Mouse (Mus musculus) gastrocnemius, postnatal 36 days (tissue): ENCODE results near the gene Izumo1. TPM values are rescaled to one million over a fixed set of nuclear protein-coding genes. Genes with fewer than 3 reads are reported as not detected.
A peak's percentile ranks its signal among the peaks of the same experiment; 100 is the strongest.
"Not testable (repeated sequence)": the region's sequence is repeated elsewhere in the genome, so short reads cannot be mapped to it uniquely, and the experiment has no call there.

ENCODE experiments used
- DNase-seq, 2 experiments: peaks; one replicate each; pipeline ENCODE4 v3.0.0; 2022
- intact Hi-C: fragments of 180-260 bp; cut with DNase I; formaldehyde crosslinking; loops from one replicate; pipeline ENCODE4 v1.15.1; 2025
- total RNA-seq, 2 experiments: library from RNA; stranded (reverse); gene quantifications; 2 replicates each; pipeline ENCODE4 v1.2.3; 2021

Gene Izumo1
- total RNA-seq, 2 experiments from 2014 or later: not detected

GRCm38 (mm10) chr7:45641391-45642040 is 19.9 kb downstream of the Izumo1 start:
- peak; percentile 48 to 60 for DNase-seq

GRCm38 (mm10) chr7:45642083-45642482 is 20.5 kb downstream of the Izumo1 start:
- DNase-seq: no peak
- intact Hi-C loops: no loop called here

More at GRCm38 (mm10) chr7:45641391-45642040, 19.9 kb downstream of the Izumo1 start:
- intact Hi-C loops: no loop called here

DNA sequence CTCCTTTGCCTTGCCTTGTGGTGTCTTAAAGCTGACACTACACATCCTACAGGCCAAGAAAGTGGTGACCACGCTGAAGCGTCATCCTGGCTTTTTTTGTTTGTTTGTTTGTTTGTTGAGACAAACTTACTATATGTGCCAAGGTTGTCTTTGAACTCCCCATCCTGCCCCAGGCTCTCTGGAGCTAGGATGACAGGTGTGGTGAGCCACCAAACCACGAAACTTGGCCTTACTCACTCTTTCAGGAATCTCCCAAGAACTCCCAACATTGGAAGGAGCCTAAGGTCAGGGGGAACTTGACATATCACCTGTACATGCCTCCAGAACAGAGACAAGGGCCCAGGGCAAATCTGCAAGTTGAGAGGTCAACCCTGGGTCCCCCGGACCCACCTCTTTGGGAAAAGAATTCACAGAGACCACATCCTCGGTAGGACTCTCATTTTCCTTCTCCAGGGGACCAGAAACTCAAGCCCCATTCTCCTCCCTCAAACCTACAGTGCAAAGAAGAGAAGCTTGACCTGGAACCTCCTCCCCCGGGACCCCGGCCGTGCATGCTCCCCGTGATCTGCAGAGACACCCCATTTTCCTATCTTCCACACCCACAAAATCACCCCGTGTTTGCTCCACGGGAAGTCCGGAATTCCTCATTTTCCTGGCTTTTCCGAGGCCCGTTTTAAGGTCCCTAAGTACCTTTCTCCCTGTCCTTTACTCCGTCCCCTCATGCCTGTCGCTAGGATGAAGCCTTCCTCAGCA is 21.1 kb downstream of the Izumo1 start:
- DNase-seq: no peak
- intact Hi-C loops: no loop called here

DNA sequence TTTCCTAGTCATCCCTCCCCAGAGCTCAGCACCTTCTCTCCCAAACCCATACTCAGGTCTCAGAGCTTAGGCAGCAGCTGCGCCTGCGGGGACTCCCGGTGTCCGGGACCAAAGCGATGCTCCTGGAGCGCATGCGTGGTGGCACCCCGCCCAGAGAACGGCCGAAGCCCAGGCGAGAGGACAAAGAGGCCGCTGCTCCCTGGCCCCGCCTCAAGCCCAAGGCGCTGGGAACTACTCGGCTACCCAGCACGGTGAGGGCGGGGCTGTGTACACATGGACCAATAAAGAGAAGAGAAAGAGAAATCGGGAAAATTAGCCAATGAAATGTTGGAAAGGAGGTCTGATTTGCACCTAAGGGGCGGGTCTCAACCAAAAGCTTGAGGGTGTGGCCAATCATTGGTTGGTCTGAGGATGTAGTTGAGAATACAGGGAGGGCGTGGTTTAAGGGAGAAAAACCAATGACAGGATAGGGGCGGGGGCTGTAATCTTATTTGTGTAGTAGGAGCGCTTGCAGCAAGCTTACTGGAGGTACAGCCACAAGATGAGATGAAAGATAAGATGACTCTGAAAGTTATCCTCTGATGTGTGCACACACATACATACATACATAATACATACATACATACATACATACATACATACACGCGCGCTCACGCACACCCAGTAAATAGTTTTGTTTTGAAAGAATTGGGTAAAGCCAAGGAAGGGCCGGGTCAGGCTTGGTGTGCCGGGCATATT is 22.0 kb downstream of the Izumo1 start:
- intact Hi-C loops: no loop called here
- peak; percentile 88 to 97 for DNase-seq

- intact Hi-C loops: no loop called here
- DNase-seq: no peak
Measured at GRCm38 (mm10) chr7:45644183-45644582, 22.6 kb downstream of the Izumo1 start.

DNA sequence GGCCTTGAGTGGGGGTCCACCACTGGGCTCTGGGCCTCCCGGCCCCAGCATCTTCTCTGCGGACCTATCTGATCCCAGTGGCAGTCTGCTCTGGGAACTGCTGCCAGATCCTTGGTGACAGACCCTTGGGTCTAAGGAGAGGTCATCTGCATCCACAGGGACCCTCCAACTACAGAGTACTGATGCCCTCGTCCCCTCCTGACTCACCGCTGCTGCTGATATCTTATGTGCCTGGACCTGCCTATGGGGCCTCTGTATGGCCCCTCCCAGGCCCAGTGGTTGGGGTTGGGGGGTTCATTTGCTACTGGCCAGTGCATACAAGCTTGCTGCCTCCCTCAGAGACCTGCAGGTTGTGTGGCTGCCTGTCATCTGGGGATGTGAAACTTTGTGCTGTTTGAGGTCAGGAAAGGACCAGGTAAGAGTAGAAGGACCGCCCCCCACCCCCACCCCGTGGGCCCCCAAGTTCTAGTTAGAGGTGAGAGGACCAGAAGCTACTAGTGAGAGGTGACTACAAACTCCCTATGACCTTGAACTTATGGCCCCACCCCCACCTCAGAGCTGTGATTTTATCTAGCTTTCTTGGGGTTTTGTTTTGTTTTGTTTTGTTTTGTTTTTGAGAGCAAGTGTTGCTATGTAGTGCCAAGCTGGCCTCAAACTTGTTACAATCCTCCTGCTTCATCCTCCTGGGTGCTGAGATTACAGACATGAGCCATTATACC is 23.4 kb downstream of the Izumo1 start:
- intact Hi-C loops: no loop called here
- DNase-seq: no peak

GRCm38 (mm10) chr7:45645591-45645971 is 24.0 kb downstream of the Izumo1 start:
- DNase-seq: no peak
- intact Hi-C loops: no loop called here

DNA sequence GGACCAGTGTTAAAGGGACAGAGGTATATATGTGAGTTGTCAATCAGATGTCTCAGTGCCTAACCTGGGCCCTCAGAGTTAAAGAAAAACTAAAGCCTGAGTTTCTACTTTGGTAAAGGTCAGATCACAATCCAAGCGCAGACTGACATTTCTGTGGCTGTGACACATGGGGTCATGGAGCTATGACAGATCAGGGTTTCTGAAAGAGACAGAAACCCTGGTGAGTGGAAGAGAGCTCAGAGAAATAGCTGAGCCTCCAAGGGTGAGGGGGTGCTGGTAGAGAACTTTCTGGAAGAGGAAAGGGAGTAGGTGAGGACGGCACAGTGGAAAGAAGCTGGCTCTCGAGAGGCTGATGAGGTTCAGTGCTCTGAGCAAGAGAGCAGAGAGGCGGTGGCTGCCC is 25.1 kb downstream of the Izumo1 start:
- DNase-seq: no peak

GRCm38 (mm10) chr7:45649351-45649750 is 27.7 kb downstream of the Izumo1 start:
- DNase-seq: peak in 1 of 2 experiments; percentile 48
- intact Hi-C loops: no loop called here

More for the DNA sequence above, 25.1 kb downstream of the Izumo1 start:
- intact Hi-C loops: loop anchor here (2.0 kb wide), 1 partner anchor 36 kb away; no protein-coding TSS in a partner anchor

GRCm38 (mm10) chr7:45650484-45650883 is 28.9 kb downstream of the Izumo1 start:
- DNase-seq, intact Hi-C loops: not testable (repeated sequence)

GRCm38 (mm10) chr7:45654424-45655047 is 32.9 kb downstream of the Izumo1 start:
- intact Hi-C loops: loop anchor here (5.0 kb wide), 1 partner anchor 38 kb away; the partner anchor contains the start of gene Sec1
- no peak for DNase-seq

- intact Hi-C loops: no loop called here
- no peak for DNase-seq
Measured at GRCm38 (mm10) chr7:45660746-45661478, 39.3 kb downstream of the Izumo1 start.

- intact Hi-C loops, DNase-seq: not testable (repeated sequence)
Measured at GRCm38 (mm10) chr7:45661702-45662101, 40.1 kb downstream of the Izumo1 start.

DNA sequence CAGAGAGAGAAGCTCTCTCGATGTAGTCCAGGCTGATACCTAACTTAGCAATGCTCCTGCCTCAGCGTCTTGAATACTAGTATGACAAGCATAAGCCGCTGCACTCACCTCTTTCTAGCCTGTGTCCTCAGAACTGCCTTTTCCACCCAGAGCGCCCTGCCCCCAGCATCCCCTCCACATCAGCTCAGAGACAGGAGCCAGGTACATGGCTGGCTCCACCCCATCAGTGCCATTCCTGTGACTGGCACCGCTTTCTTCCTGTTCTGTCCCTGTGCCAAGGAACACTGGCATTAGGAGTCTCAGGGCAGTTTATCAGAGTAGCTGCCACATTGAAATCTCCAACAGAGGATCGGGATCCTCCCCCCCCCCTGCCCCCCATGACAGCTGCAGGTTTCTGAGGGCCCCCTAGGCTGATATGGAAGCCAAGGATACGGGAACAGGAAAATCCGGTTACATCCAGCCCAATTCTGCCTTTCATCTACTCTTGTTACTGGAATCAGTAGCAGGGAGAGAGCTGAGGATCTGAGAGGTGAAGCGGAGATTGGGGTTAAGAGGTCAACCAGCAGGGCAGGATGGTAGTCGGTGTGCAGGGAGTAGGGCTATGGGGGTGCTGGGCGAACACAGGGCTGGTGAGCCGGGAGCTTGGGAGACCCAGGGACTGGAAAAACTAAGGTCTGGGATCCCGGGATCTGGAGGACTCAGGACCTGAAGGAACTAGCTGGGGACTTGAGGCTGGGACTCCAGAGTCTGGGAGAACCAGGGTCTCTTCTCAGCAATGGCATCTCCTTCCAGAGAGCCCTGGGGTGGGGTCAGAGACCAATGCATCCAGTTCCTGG is 43.9 kb downstream of the Izumo1 start:
- DNase-seq: no peak
- intact Hi-C loops: loop anchor here (5.0 kb wide), 1 partner anchor 48 kb away; the partner anchor contains the start of genes Fgf21 and Fut1

DNA sequence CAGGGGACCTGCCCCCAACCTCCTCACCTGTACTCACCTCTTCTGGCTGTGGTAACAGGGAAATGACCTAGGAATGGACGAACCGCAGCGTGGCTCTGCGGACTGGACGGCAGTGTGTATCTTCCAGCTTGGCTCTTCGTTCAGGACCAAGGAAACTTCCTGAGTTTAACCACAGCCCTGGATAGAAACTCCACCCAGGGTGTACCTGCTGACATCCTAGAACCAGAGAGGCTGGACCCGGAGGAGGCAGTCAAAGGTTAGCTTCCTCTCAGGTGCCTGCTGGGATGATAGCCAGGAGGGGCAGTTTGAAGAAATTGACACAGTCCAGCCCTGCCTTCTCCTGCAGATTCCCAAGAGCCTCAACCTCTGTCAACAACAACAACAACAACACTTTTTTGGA is 44.5 kb downstream of the Izumo1 start, which contains the start of gene Fut2:
Gene Fut2, minus strand, starts transcription at position 234 of the 400 bp plus-strand sequence.
- DNase-seq: no peak
- intact Hi-C loops: loop anchor here (5.0 kb wide), 1 partner anchor 49 kb away; the partner anchor contains the start of genes Fgf21 and Fut1

DNA sequence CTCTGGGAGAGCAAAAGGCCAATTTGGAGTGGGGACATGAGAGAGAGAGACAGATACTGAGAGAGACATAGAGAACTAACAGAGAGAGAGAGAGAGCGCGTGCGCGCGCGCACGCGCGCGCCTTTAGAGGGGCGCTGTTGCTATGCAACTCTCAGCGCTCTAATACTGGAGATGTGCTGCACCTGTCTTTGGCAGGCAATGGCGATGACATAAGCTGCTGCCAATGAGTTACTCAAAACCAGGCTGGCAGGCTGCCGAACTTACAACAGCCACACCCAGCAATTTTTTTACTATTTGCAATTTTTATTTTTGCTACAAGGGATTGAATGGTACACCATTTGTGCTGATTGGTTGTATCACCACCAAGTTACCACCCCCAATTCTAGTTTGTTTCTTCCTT is 46.1 kb downstream of the Izumo1 start:
- no peak for DNase-seq
- intact Hi-C loops: loop anchor here (5.0 kb wide), 1 partner anchor 50 kb away; the partner anchor contains the start of genes Fgf21 and Fut1

- DNase-seq: no peak
- intact Hi-C loops: loop anchor here (5.0 kb wide), 1 partner anchor 52 kb away; the partner anchor contains the start of genes Fgf21 and Fut1
Measured at GRCm38 (mm10) chr7:45668921-45669320, 47.3 kb downstream of the Izumo1 start.
